Mouse (Mus musculus): ENCODE measurements at regions not wholly inside any gene's neighbourhood (a gene's known extent, or its start where the extent isn't known, plus 50 kb on each side); places are given as distances from the start of the nearest gene placed in this dataset.

- H3K9me3 ChIP-seq (ENCODE audit: low read length), result no peaks in the 10 kb centered on the region
- no peak overlapping the region for H3K9ac ChIP-seq (replicated peaks; ENCODE audit: low read length)
- peaks cover 14% of the 10 kb centered on the region for H3K4me1 ChIP-seq (ENCODE audit: insufficient read depth, low read length)
- no peak for ATAC-seq (ENCODE audit: low FRiP score, low TSS enrichment)
- H3K36me3 ChIP-seq (ENCODE audit: insufficient read depth, low read length), result no peaks in the 10 kb centered on the region
- no peak overlapping the region for H3K4me3 ChIP-seq (ENCODE audit: low read length)
- H3K4me2 ChIP-seq (replicated peaks; ENCODE audit: low read depth, low read length), result no peak overlapping the region
- 92% methylated on average over 2 of the region's 2 CpGs for WGBS
- no peaks in the 10 kb centered on the region for H3K27me3 ChIP-seq (ENCODE audit: insufficient read depth, low read length)
- H3K27ac ChIP-seq (ENCODE audit: low read length), result no peak overlapping the region
Observed at GRCm38 (mm10) chr2:71621458-71621857, 74.9 kb upstream of the Dlx2 start.

- Histone ChIP-seq H3K4me1 (ENCODE audit: insufficient read depth, low read length) (peaks cover 25% of the 10 kb centered on the region), H3K4me2 (replicated peaks; ENCODE audit: low read depth, low read length) (no peak overlapping the region), H3K9me3 (ENCODE audit: low read length) (no peaks in the 10 kb centered on the region), H3K27me3 (ENCODE audit: insufficient read depth, low read length) (no peaks in the 10 kb centered on the region), H3K9ac (replicated peaks; ENCODE audit: low read length) (no peak overlapping the region), H3K36me3 (ENCODE audit: insufficient read depth, low read length) (no peaks in the 10 kb centered on the region), H3K27ac (ENCODE audit: low read length) (peak overlapping the region; percentile 76), H3K4me3 (ENCODE audit: low read length) (no peak overlapping the region)
- WGBS, result 51% methylated on average over 9 of the region's 9 CpGs
- ATAC-seq (ENCODE audit: low FRiP score, low TSS enrichment), result peak; percentile 17; the same call in 1 of the 2 replicates
Observed at GRCm38 (mm10) chr2:71622532-71623099, 76.1 kb upstream of the Dlx2 start.

- Histone ChIP-seq H3K4me2 (replicated peaks; ENCODE audit: low read depth, low read length) (no peak overlapping the region), H3K36me3 (ENCODE audit: insufficient read depth, low read length) (no peaks in the 10 kb centered on the region), H3K9me3 (ENCODE audit: low read length) (no peaks in the 10 kb centered on the region), H3K4me1 (ENCODE audit: insufficient read depth, low read length) (peaks cover 25% of the 10 kb centered on the region), H3K4me3 (ENCODE audit: low read length) (no peak overlapping the region), H3K27ac (ENCODE audit: low read length) (peak overlapping the region; percentile 76), H3K27me3 (ENCODE audit: insufficient read depth, low read length) (no peaks in the 10 kb centered on the region), H3K9ac (replicated peaks; ENCODE audit: low read length) (no peak overlapping the region)
- 46% methylated on average over 2 of the region's 2 CpGs for WGBS
- ATAC-seq (ENCODE audit: low FRiP score, low TSS enrichment), result peak; percentile 69; the same call in 1 of the 2 replicates
Observed at GRCm38 (mm10) chr2:71623134-71623533, 76.6 kb upstream of the Dlx2 start.

- 69% methylated on average over 7 of the region's 7 CpGs for WGBS
- H3K4me1 ChIP-seq (ENCODE audit: insufficient read depth, low read length), result peaks cover 43% of the 10 kb centered on the region
- ATAC-seq (ENCODE audit: low FRiP score, low TSS enrichment), result no peak
- no peak overlapping the region for H3K4me3 ChIP-seq (ENCODE audit: low read length)
- H3K27ac ChIP-seq (ENCODE audit: low read length), result no peak overlapping the region
- no peaks in the 10 kb centered on the region for H3K36me3 ChIP-seq (ENCODE audit: insufficient read depth, low read length)
- no peaks in the 10 kb centered on the region for H3K9me3 ChIP-seq (ENCODE audit: low read length)
- H3K4me2 ChIP-seq (replicated peaks; ENCODE audit: low read depth, low read length), result no peak overlapping the region
- no peak overlapping the region for H3K9ac ChIP-seq (replicated peaks; ENCODE audit: low read length)
- no peaks in the 10 kb centered on the region for H3K27me3 ChIP-seq (ENCODE audit: insufficient read depth, low read length)
Observed at GRCm38 (mm10) chr2:71625298-71625902, 78.8 kb upstream of the Dlx2 start.

GRCm38 (mm10) chr2:71626404-71626803, 79.8 kb upstream of the Dlx2 start:
- Histone ChIP-seq H3K27ac (ENCODE audit: low read length) (no peak overlapping the region), H3K4me3 (ENCODE audit: low read length) (no peak overlapping the region), H3K9me3 (ENCODE audit: low read length) (no peaks in the 10 kb centered on the region), H3K4me1 (ENCODE audit: insufficient read depth, low read length) (peaks cover 43% of the 10 kb centered on the region), H3K36me3 (ENCODE audit: insufficient read depth, low read length) (no peaks in the 10 kb centered on the region), H3K9ac (replicated peaks; ENCODE audit: low read length) (no peak overlapping the region), H3K4me2 (replicated peaks; ENCODE audit: low read depth, low read length) (peak overlapping the region; percentile 22; the same call in 1 of the 2 replicates), H3K27me3 (ENCODE audit: insufficient read depth, low read length) (no peaks in the 10 kb centered on the region)
- ATAC-seq (ENCODE audit: low FRiP score, low TSS enrichment), result no peak
- 40% methylated on average over 12 of the region's 12 CpGs for WGBS

GRCm38 (mm10) chr2:71627097-71627755, 80.7 kb upstream of the Dlx2 start:
- Histone ChIP-seq H3K27ac (ENCODE audit: low read length) (0 out of 2 replicates have a peak overlapping the region, but pooled peaks have one; percentile 36), H3K4me1 (ENCODE audit: insufficient read depth, low read length) (peaks cover 43% of the 10 kb centered on the region), H3K36me3 (ENCODE audit: insufficient read depth, low read length) (no peaks in the 10 kb centered on the region), H3K27me3 (ENCODE audit: insufficient read depth, low read length) (no peaks in the 10 kb centered on the region), H3K9me3 (ENCODE audit: low read length) (no peaks in the 10 kb centered on the region), H3K4me3 (ENCODE audit: low read length) (no peak overlapping the region), H3K9ac (replicated peaks; ENCODE audit: low read length) (peak overlapping the region; percentile 0; the same call in 1 of the 2 replicates), H3K4me2 (replicated peaks; ENCODE audit: low read depth, low read length) (peak overlapping the region; percentile 22)
- 17% methylated on average over 14 of the region's 14 CpGs for WGBS
- ATAC-seq (ENCODE audit: low FRiP score, low TSS enrichment), result peak; percentile 43; the same call in 1 of the 2 replicates

- peak overlapping the region; percentile 64 for H3K4me2 ChIP-seq (replicated peaks; ENCODE audit: low read depth, low read length)
- no peak overlapping the region for H3K9ac ChIP-seq (replicated peaks; ENCODE audit: low read length)
- no peak for ATAC-seq (ENCODE audit: low FRiP score, low TSS enrichment)
- H3K4me3 ChIP-seq (ENCODE audit: low read length), result no peak overlapping the region; the same call in 1 of the 2 replicates
- H3K27ac ChIP-seq (ENCODE audit: low read length), result no peak overlapping the region
- H3K27me3 ChIP-seq (ENCODE audit: insufficient read depth, low read length), result no peaks in the 10 kb centered on the region
- WGBS, result 24% methylated on average over 7 of the region's 7 CpGs
- H3K36me3 ChIP-seq (ENCODE audit: insufficient read depth, low read length), result no peaks in the 10 kb centered on the region
- H3K4me1 ChIP-seq (ENCODE audit: insufficient read depth, low read length), result peaks cover 35% of the 10 kb centered on the region
- no peaks in the 10 kb centered on the region for H3K9me3 ChIP-seq (ENCODE audit: low read length)
Observed at GRCm38 (mm10) chr2:71628821-71629220, 82.3 kb upstream of the Dlx2 start.

- Histone ChIP-seq H3K4me3 (ENCODE audit: low read length) (peak overlapping the region; percentile 41), H3K9me3 (ENCODE audit: low read length) (no peaks in the 10 kb centered on the region), H3K9ac (replicated peaks; ENCODE audit: low read length) (peak overlapping the region; percentile 45), H3K4me2 (replicated peaks; ENCODE audit: low read depth, low read length) (peak overlapping the region; percentile 64), H3K4me1 (ENCODE audit: insufficient read depth, low read length) (peaks cover 35% of the 10 kb centered on the region), H3K27ac (ENCODE audit: low read length) (no peak overlapping the region), H3K27me3 (ENCODE audit: insufficient read depth, low read length) (no peaks in the 10 kb centered on the region), H3K36me3 (ENCODE audit: insufficient read depth, low read length) (no peaks in the 10 kb centered on the region)
- no peak for ATAC-seq (ENCODE audit: low FRiP score, low TSS enrichment)
- 1% methylated on average over 43 of the region's 43 CpGs for WGBS
Observed at GRCm38 (mm10) chr2:71629301-71630142, 83.0 kb upstream of the Dlx2 start.

- ATAC-seq (ENCODE audit: low FRiP score, low TSS enrichment), result no peak
- Histone ChIP-seq H3K9ac (replicated peaks; ENCODE audit: low read length) (peak overlapping the region; percentile 45; the same call in 1 of the 2 replicates), H3K9me3 (ENCODE audit: low read length) (no peaks in the 10 kb centered on the region), H3K4me1 (ENCODE audit: insufficient read depth, low read length) (peaks cover 35% of the 10 kb centered on the region), H3K4me3 (ENCODE audit: low read length) (peak overlapping the region; percentile 41), H3K27ac (ENCODE audit: low read length) (no peak overlapping the region), H3K27me3 (ENCODE audit: insufficient read depth, low read length) (no peaks in the 10 kb centered on the region), H3K4me2 (replicated peaks; ENCODE audit: low read depth, low read length) (peak overlapping the region; percentile 64), H3K36me3 (ENCODE audit: insufficient read depth, low read length) (no peaks in the 10 kb centered on the region)
- WGBS, result 14% methylated on average over 3 of the region's 3 CpGs
Observed at GRCm38 (mm10) chr2:71630143-71630463, 83.5 kb upstream of the Dlx2 start.

Data from kidney, embryonic 16.5 days (tissue).